ENCODE assay signal across 24 mouse cellular contexts in the genomic region with DNA sequence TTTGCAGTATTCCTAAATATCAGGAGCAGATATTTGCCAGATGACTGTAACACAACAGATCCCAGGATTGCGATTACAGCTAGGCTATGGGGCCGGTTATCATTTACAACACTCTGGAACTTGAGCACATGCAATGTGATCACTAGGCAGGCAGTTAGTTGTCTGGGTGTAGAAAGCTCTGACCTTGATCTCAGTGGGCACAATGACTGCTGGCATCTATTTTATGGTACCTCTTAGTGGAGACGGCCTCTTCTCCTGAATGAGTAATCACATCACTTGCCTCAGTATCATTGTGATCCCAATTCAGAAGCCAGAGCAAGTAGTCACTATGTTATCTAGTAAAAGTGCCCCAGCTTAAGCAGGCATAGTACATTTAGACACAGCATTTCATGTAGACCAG. TPM values are rescaled to one million over a fixed set of nuclear protein-coding genes. Genes with fewer than 3 reads are reported as not detected.
DNase-seq lines count a peak whose midpoint lies in the region; ATAC-seq and TF ChIP-seq lines count a peak whose summit lies in the region.
"Had no signal": no experiment of that assay in that cellular context is flagged by ENCODE, and none has a peak within 500 bp of the region (broad histone marks: within the 10 kb centered on the region; RNA-seq: fewer than 3 reads in every experiment).

No protein-coding gene starts in this region.

- TF ChIP-seq CTCF in kidney, postnatal 0 days (IDR thresholded peaks at IDR 0.05; ENCODE audit: low read depth): no peak
- no peak for TF ChIP-seq CTCF in Patski (IDR thresholded peaks at IDR 0.05)

- H3K9me3 ChIP-seq in kidney, postnatal 0 days (replicated peaks; ENCODE audit: low read length): no peaks in the 10 kb centered on the region
- H3K9me3 ChIP-seq: embryonic facial prominence, embryonic 12.5 days; heart, embryonic 15.5 days; hindbrain, embryonic 10.5 days; limb, embryonic 15.5 days had no signal

- no peak for DNase-seq in kidney, postnatal 0 days (ENCODE audit: low spot score)
- DNase-seq in kidney, adult 8-10 months: no peak
- DNase-seq in 3T3-L1 (ENCODE audit: low read depth, low spot score): peak; percentile 36
- no peak for DNase-seq in Patski (ENCODE audit: low read depth, low spot score)
- no peak for DNase-seq in cerebellum, adult 11-12 months
- DNase-seq in left cerebral cortex, postnatal 10 days (ENCODE audit: extremely low spot score in 1 of 2, low spot score in 2 of 2): no peak
- DNase-seq: adrenal gland, postnatal 14 days; cerebellum, adult 8-10 months; heart, adult 2 months; kidney, postnatal 10 days; lung, adult 18-20 months; lung, postnatal 4 days; right cerebral cortex, adult 18-20 months had no signal

- POLR2A ChIA-PET in Patski (lab: Charles Lee): interaction anchor here (0.5 kb wide), 1 partner anchor 12 kb away, joined by 8 read pairs; no protein-coding TSS in a partner anchor

- no peak overlapping the region for H3K4me2 ChIP-seq in kidney, postnatal 0 days (ENCODE audit: low read length)
- H3K4me2 ChIP-seq: embryonic facial prominence, embryonic 12.5 days; heart, embryonic 15.5 days; limb, embryonic 15.5 days had no signal

- 66% methylated on average over 3 of the region's 3 CpGs for WGBS in kidney, postnatal 0 days

- H3K36me3 ChIP-seq in kidney, postnatal 0 days (ENCODE audit: insufficient read depth, low read length): peaks cover 20% of the 10 kb centered on the region

- no peak overlapping the region for H3K4me3 ChIP-seq in kidney, postnatal 0 days (replicated peaks; ENCODE audit: low read depth, low read length)
- H3K4me3 ChIP-seq: embryonic facial prominence, embryonic 12.5 days; heart, adult 2 months; heart, embryonic 15.5 days; hindbrain, embryonic 10.5 days; layer of hippocampus, adult 2 months; limb, embryonic 15.5 days had no signal

- no peaks in the 10 kb centered on the region for H3K27me3 ChIP-seq in kidney, postnatal 0 days (ENCODE audit: insufficient read depth, low read length)
- no peaks in the 10 kb centered on the region for H3K27me3 ChIP-seq in Patski
- H3K27me3 ChIP-seq: embryonic facial prominence, embryonic 12.5 days; heart, embryonic 15.5 days; limb, embryonic 15.5 days had no signal

- in situ Hi-C loops in Patski (cut with MboI; ENCODE audit: low pct_unique_long_range_greater_than_20kb): no loop called here

- ATAC-seq in kidney, postnatal 0 days (replicated peaks; ENCODE audit: low FRiP score, low read depth): peak; percentile 29; the same call in 1 of the 2 replicates
- ATAC-seq in Patski: peak; percentile 6
- ATAC-seq in megakaryocyte-erythroid progenitor cell, adult 5-6 weeks (replicated peaks; ENCODE audit: low FRiP score, low TSS enrichment, poor library complexity, severe bottlenecking): 0 out of 2 replicates have a peak, but pooled peaks have one; percentile 36
- ATAC-seq: inflammation-experienced regulatory T-cells, adult 6 months had no signal

- CTCF ChIA-PET in Patski (lab: Charles Lee): interaction anchor here (0.7 to 1.4 kb wide), 2 partner anchors 10 to 12 kb away, joined by 3 to 6 read pairs; no protein-coding TSS in a partner anchor

- intact Hi-C loops in left cerebral cortex, postnatal 10 days (cut with DNase I): no loop called here

- no peaks in the 10 kb centered on the region for H3K4me1 ChIP-seq in kidney, postnatal 0 days (replicated peaks; ENCODE audit: insufficient read depth, low read length)
- H3K4me1 ChIP-seq: embryonic facial prominence, embryonic 12.5 days; heart, embryonic 15.5 days; hindbrain, embryonic 10.5 days; limb, embryonic 15.5 days had no signal

- no peak overlapping the region for H3K9ac ChIP-seq in kidney, postnatal 0 days (ENCODE audit: low read depth, low read length)
- H3K9ac ChIP-seq: embryonic facial prominence, embryonic 12.5 days; heart, embryonic 15.5 days; limb, embryonic 15.5 days had no signal

- H3K27ac ChIP-seq in kidney, postnatal 0 days: no peak overlapping the region
- H3K27ac ChIP-seq: embryonic facial prominence, embryonic 12.5 days; heart, adult 2 months; heart, embryonic 15.5 days; hindbrain, embryonic 10.5 days; layer of hippocampus, adult 2 months; limb, embryonic 15.5 days had no signal

RNA-seq across cellular contexts. Expression of gene AC153137.1, which starts 37.2 kb away (rescaled TPM):
- polyA plus RNA-seq in kidney, postnatal 0 days (2015; fragmentation: Nextera tagmentation; extraction: Ambion mirVana): not detected in 2 replicates
- not detected for polyA plus RNA-seq in Patski (2021)
- total RNA-seq in megakaryocyte-erythroid progenitor cell, adult 5-6 weeks (2014; fragmentation: Nextera tagmentation): not detected in 2 replicates
- total RNA-seq in megakaryocyte-erythroid progenitor cell, adult 5-6 weeks (2017): not detected in 2 replicates
- not detected for total RNA-seq in left cerebral cortex, postnatal 10 days (2021)
- total RNA-seq: adrenal gland, postnatal 14 days; common myeloid progenitor, adult 5-6 weeks; gastrocnemius, adult 8-10 months; heart, adult 2 months; layer of hippocampus, adult 2 months had no signal
- polyA plus RNA-seq: embryonic facial prominence, embryonic 12.5 days; heart, adult 2 months; heart, embryonic 15.5 days; hindbrain, embryonic 10.5 days; inflammation-experienced regulatory T-cells, adult 6 months; limb, embryonic 15.5 days; stomach, embryonic 14.5 days; thymus, postnatal 0 days had no signal
